Mouse (Mus musculus) midbrain, embryonic 11.5 days (tissue): ENCODE results near the gene Fignl2. TPM values are rescaled to one million over a fixed set of nuclear protein-coding genes. Genes with fewer than 3 reads are reported as not detected.

Source experiments
- ATAC-seq: fragments of 200-750 bp; cut with Nextera tagmentation; 2 replicates; pipeline ENCODE4 v1.8.0; 2017; ENCODE audit warnings: moderate TSS enrichment, moderate library complexity; ENCODE audit not compliant: low FRiP score
- DNase-seq: peaks from one replicate; pipeline ENCODE4 v3.0.0; 2015; ENCODE audit warnings: low spot score; ENCODE audit errors: missing footprints
- H3K27ac ChIP-seq: fragments of 300-500 bp; sonication (generic); 2 replicates; pipeline ENCODE4 v1.5.1; 2014; ENCODE audit warnings: low read depth, low read length
- H3K27me3 ChIP-seq: fragments of 300-500 bp; sonication (generic); 2 replicates; pipeline ENCODE4 v1.6.1; 2014; ENCODE audit warnings: mild to moderate bottlenecking, low read length, moderate library complexity, mixed read lengths; ENCODE audit not compliant: control insufficient read depth, insufficient read depth
- H3K36me3 ChIP-seq: fragments of 300-500 bp; sonication (generic); 2 replicates; pipeline ENCODE4 v1.6.1; 2014; ENCODE audit warnings: mild to moderate bottlenecking, low read length, moderate library complexity, mixed read lengths; ENCODE audit not compliant: control insufficient read depth, insufficient read depth
- H3K4me1 ChIP-seq: fragments of 300-500 bp; sonication (generic); 2 replicates; pipeline ENCODE4 v1.6.1; 2014; ENCODE audit warnings: low read length; ENCODE audit not compliant: control insufficient read depth, insufficient read depth
- H3K4me2 ChIP-seq: fragments of 300-500 bp; sonication (generic); 2 replicates; pipeline ENCODE4 v1.6.1; 2014; ENCODE audit warnings: mild to moderate bottlenecking, moderate library complexity
- H3K4me3 ChIP-seq: fragments of 300-500 bp; sonication (generic); 2 replicates; pipeline ENCODE4 v1.5.1; 2014; ENCODE audit warnings: low read depth, low read length
- H3K9ac ChIP-seq: fragments of 300-500 bp; sonication (generic); 2 replicates; pipeline ENCODE4 v1.6.1; 2014; ENCODE audit warnings: low read length
- H3K9me3 ChIP-seq: fragments of 300-500 bp; sonication (generic); 2 replicates; pipeline ENCODE4 v1.6.1; 2016; ENCODE audit warnings: low read length; ENCODE audit not compliant: control insufficient read depth
- WGBS: fragments of 180-500 bp; shearing (Covaris S2); extraction: QIAGEN DNeasy Blood & Tissue Kit; methylation state at CpG from one replicate; pipeline ENCODE4 v1.1.7; 2014; 5-methylcytosine and 5-hydroxymethylcytosine counted together
- polyA plus RNA-seq: library from polyadenylated mRNA; unstranded; fragments of >200 nt; fragmentation: Nextera tagmentation; extraction: Ambion mirVana; gene quantifications from 2 replicates; pipeline ENCODE4 v1.2.1, GENCODE M21; 2014

Gene Fignl2
- polyA plus RNA-seq, 1 experiment from 2014 or later: 1.4 TPM

DNA sequence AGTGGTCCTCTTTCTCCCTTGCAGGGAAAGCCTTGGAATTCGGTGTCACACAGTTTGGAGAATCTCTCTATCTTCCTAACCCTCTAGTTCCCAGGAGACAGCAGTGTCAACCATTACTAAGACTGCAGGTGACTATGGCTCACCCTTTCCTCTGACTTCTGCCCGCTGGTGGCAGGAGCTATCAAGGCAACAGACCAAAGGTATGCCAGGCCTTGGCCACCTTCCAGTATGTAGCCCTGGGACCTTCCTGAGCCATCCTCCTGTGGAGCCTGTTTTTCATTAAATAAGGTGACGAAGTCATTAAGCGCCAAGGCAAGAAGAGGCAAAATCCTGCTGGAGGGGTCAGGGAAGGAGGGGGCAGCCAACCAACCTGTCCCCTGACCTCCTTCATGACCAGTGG, 3.2 kb downstream of the Fignl2 start:
- Histone ChIP-seq H3K4me3 (no peak overlapping the region), H3K27me3 (no peaks in the 10 kb centered on the region), H3K4me1 (peaks cover 49% of the 10 kb centered on the region), H3K9me3 (no peaks in the 10 kb centered on the region), H3K4me2 (peak overlapping the region; percentile 81), H3K9ac (peak overlapping the region; percentile 97; the same call in 1 of the 2 replicates), H3K27ac (peak overlapping the region; percentile 97; the same call in 1 of the 2 replicates), H3K36me3 (no peaks in the 10 kb centered on the region)
- 66% methylated on average over 4 of the region's 4 CpGs for WGBS
- DNase-seq: no peak
- no peak for ATAC-seq

- Histone ChIP-seq H3K4me2 (no peak overlapping the region), H3K4me1 (peaks cover 53% of the 10 kb centered on the region), H3K36me3 (no peaks in the 10 kb centered on the region), H3K9ac (no peak overlapping the region), H3K27ac (no peak overlapping the region), H3K4me3 (no peak overlapping the region), H3K27me3 (no peaks in the 10 kb centered on the region), H3K9me3 (no peaks in the 10 kb centered on the region)
- no peak for ATAC-seq
- DNase-seq: no peak
- WGBS: 81% methylated on average over 5 of the region's 5 CpGs
Observed at GRCm38 (mm10) chr15:101074067-101074466, 4.3 kb downstream of the Fignl2 start.

GRCm38 (mm10) chr15:101072736-101073135, 5.6 kb downstream of the Fignl2 start:
- Histone ChIP-seq H3K9me3 (no peaks in the 10 kb centered on the region), H3K27me3 (no peaks in the 10 kb centered on the region), H3K27ac (no peak overlapping the region), H3K4me2 (no peak overlapping the region), H3K9ac (no peak overlapping the region), H3K4me3 (no peak overlapping the region), H3K36me3 (no peaks in the 10 kb centered on the region), H3K4me1 (peaks cover 62% of the 10 kb centered on the region)
- no peak for DNase-seq
- ATAC-seq: no peak
- WGBS: 72% methylated on average over 2 of the region's 2 CpGs

DNA sequence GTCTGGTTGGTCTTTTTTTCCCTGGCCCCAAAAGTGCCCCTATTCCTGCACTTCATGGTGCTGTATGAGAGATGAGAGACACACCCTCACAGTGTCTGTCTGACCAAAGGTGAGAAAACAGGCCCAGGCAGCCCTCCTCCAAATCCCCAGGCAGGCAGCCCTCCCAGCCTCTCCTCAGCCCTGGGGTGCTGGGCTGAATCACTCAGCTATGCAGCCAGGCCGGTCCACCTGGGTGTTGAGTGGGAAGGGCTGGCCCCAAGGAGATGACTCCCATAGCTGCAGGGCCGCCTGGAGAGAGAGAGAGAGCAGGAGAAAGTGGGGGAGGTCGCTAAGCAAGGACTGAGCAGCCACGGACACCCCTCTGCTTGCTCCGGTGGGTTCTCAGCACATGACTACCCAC, 7.6 kb downstream of the Fignl2 start:
- Histone ChIP-seq H3K9ac (peak overlapping the region; percentile 36; the same call in 1 of the 2 replicates), H3K4me2 (no peak overlapping the region), H3K4me3 (no peak overlapping the region), H3K27me3 (no peaks in the 10 kb centered on the region), H3K9me3 (no peaks in the 10 kb centered on the region), H3K36me3 (no peaks in the 10 kb centered on the region), H3K4me1 (peaks cover 69% of the 10 kb centered on the region), H3K27ac (no peak overlapping the region; the same call in 1 of the 2 replicates)
- no peak for ATAC-seq
- WGBS: 32% methylated on average over 5 of the region's 5 CpGs
- DNase-seq: no peak

- 50% methylated on average over 9 of the region's 9 CpGs for WGBS
- no peak overlapping the region for H3K4me3 ChIP-seq
- H3K27ac ChIP-seq: no peak overlapping the region
- no peak for ATAC-seq
- H3K4me2 ChIP-seq: no peak overlapping the region
- DNase-seq: peak; percentile 91
- H3K9ac ChIP-seq: no peak overlapping the region; the same call in 1 of the 2 replicates
- H3K27me3 ChIP-seq: no peaks in the 10 kb centered on the region
- no peaks in the 10 kb centered on the region for H3K9me3 ChIP-seq
- no peaks in the 10 kb centered on the region for H3K36me3 ChIP-seq
- peaks cover 71% of the 10 kb centered on the region for H3K4me1 ChIP-seq
Observed at GRCm38 (mm10) chr15:101069641-101070190, 8.7 kb downstream of the Fignl2 start.

- peaks cover 68% of the 10 kb centered on the region for H3K4me1 ChIP-seq
- peak overlapping the region; percentile 33; the same call in 1 of the 2 replicates for H3K9ac ChIP-seq
- WGBS: 45% methylated on average over 4 of the region's 4 CpGs
Observed at GRCm38 (mm10) chr15:101068671-101069070, 9.7 kb downstream of the Fignl2 start.

GRCm38 (mm10) chr15:101068029-101068428, 10.3 kb downstream of the Fignl2 start:
- no peak overlapping the region for H3K4me3 ChIP-seq
- no peak for DNase-seq
- no peaks in the 10 kb centered on the region for H3K27me3 ChIP-seq
- H3K9me3 ChIP-seq: no peaks in the 10 kb centered on the region
- peaks cover 71% of the 10 kb centered on the region for H3K4me1 ChIP-seq
- H3K4me2 ChIP-seq: no peak overlapping the region
- no peaks in the 10 kb centered on the region for H3K36me3 ChIP-seq
- ATAC-seq: no peak
- H3K27ac ChIP-seq: peak overlapping the region; percentile 92
- H3K9ac ChIP-seq: no peak overlapping the region; the same call in 1 of the 2 replicates
- 23% methylated on average over 3 of the region's 3 CpGs for WGBS

More at GRCm38 (mm10) chr15:101068671-101069070, 9.7 kb downstream of the Fignl2 start:
- H3K4me2 ChIP-seq: no peak overlapping the region
- H3K27ac ChIP-seq: peak overlapping the region; percentile 92; the same call in 1 of the 2 replicates
- no peaks in the 10 kb centered on the region for H3K9me3 ChIP-seq
- H3K27me3 ChIP-seq: no peaks in the 10 kb centered on the region
- ATAC-seq: no peak
- no peak for DNase-seq
- no peaks in the 10 kb centered on the region for H3K36me3 ChIP-seq
- H3K4me3 ChIP-seq: no peak overlapping the region

- no peak overlapping the region for H3K4me3 ChIP-seq
- peak overlapping the region; percentile 45; the same call in 1 of the 2 replicates for H3K9ac ChIP-seq
- peak; percentile 78 for ATAC-seq
- H3K4me2 ChIP-seq: peak overlapping the region; percentile 23
- peak overlapping the region; percentile 92 for H3K27ac ChIP-seq
- 3% methylated on average over 7 of the region's 9 CpGs for WGBS
- H3K9me3 ChIP-seq: no peaks in the 10 kb centered on the region
- H3K4me1 ChIP-seq: peaks cover 81% of the 10 kb centered on the region
- H3K36me3 ChIP-seq: no peaks in the 10 kb centered on the region
- no peaks in the 10 kb centered on the region for H3K27me3 ChIP-seq
- DNase-seq: peak; percentile 94
Observed at GRCm38 (mm10) chr15:101066920-101067696, 11.3 kb downstream of the Fignl2 start.

GRCm38 (mm10) chr15:101066364-101066847, 12.0 kb downstream of the Fignl2 start:
- DNase-seq (peak; percentile 92), ATAC-seq (peak; percentile 66)
- no peaks in the 10 kb centered on the region for H3K27me3 ChIP-seq
- H3K36me3 ChIP-seq: no peaks in the 10 kb centered on the region
- H3K4me3 ChIP-seq: no peak overlapping the region
- H3K9ac ChIP-seq: peak overlapping the region; percentile 45; the same call in 1 of the 2 replicates
- peak overlapping the region; percentile 19 for H3K4me2 ChIP-seq
- peak overlapping the region; percentile 92 for H3K27ac ChIP-seq
- peaks cover 85% of the 10 kb centered on the region for H3K4me1 ChIP-seq
- WGBS: 6% methylated on average over 6 of the region's 6 CpGs
- H3K9me3 ChIP-seq: no peaks in the 10 kb centered on the region
